ENCODE assay signal across 9 mouse cellular contexts in genomic region chr4:40868554-40869232, GRCm38 (mm10). TPM values are rescaled to one million over a fixed set of nuclear protein-coding genes. Genes with fewer than 3 reads are reported as not detected.
A peak's percentile ranks its signal among the peaks of the same experiment; 100 is the strongest.
DNase-seq lines count a peak whose midpoint lies in the region; ATAC-seq and TF ChIP-seq lines count a peak whose summit lies in the region.
"Had no signal": no experiment of that assay in that cellular context is flagged by ENCODE, and none has a peak within 500 bp of the region (broad histone marks: within the 10 kb centered on the region; RNA-seq: fewer than 3 reads in every experiment).

No protein-coding gene starts in this region.

- H3K9ac ChIP-seq in forebrain, embryonic 15.5 days (replicated peaks): no peak overlapping the region
- H3K9ac ChIP-seq in forebrain, embryonic 11.5 days (ENCODE audit: low read length): no peak overlapping the region
- H3K9ac ChIP-seq in intestine, postnatal 0 days (ENCODE audit: low read depth, low read length): no peak overlapping the region

- no peak overlapping the region for H3K4me3 ChIP-seq in forebrain, embryonic 15.5 days
- H3K4me3 ChIP-seq in forebrain, embryonic 11.5 days (ENCODE audit: low read depth, low read length): no peak overlapping the region
- no peak overlapping the region for H3K4me3 ChIP-seq in intestine, postnatal 0 days (ENCODE audit: low read depth, low read length)
- no peak overlapping the region for H3K4me3 ChIP-seq in lung, adult 2 months (replicated peaks; ENCODE audit: extremely low read depth, low read depth, low read length)

- no peak overlapping the region for H3K27ac ChIP-seq in forebrain, embryonic 15.5 days (replicated peaks)
- no peak overlapping the region for H3K27ac ChIP-seq in forebrain, embryonic 11.5 days (ENCODE audit: low read depth, low read length)
- H3K27ac ChIP-seq in intestine, postnatal 0 days (ENCODE audit: low read depth, low read length): no peak overlapping the region

- no peaks in the 10 kb centered on the region for H3K36me3 ChIP-seq in forebrain, embryonic 15.5 days
- no peaks in the 10 kb centered on the region for H3K36me3 ChIP-seq in forebrain, embryonic 11.5 days (ENCODE audit: control insufficient read depth, insufficient read depth, low read length)
- no peaks in the 10 kb centered on the region for H3K36me3 ChIP-seq in intestine, postnatal 0 days (ENCODE audit: control insufficient read depth, insufficient read depth)

- no peak for TF ChIP-seq POLR2A in lung, adult 2 months (IDR thresholded peaks at IDR 0.05; ENCODE audit: borderline replicate concordance, extremely low read depth, low read depth, low read length)

- H3K27me3 ChIP-seq in forebrain, embryonic 15.5 days: no peaks in the 10 kb centered on the region
- no peaks in the 10 kb centered on the region for H3K27me3 ChIP-seq in forebrain, embryonic 11.5 days (ENCODE audit: control insufficient read depth, insufficient read depth, low read length)
- H3K27me3 ChIP-seq in intestine, postnatal 0 days (replicated peaks; ENCODE audit: control insufficient read depth, insufficient read depth, low read length): no peaks in the 10 kb centered on the region; the same call in 1 of the 2 replicates

- H3K4me1 ChIP-seq in forebrain, embryonic 15.5 days: peaks cover 9% of the 10 kb centered on the region
- no peaks in the 10 kb centered on the region for H3K4me1 ChIP-seq in forebrain, embryonic 11.5 days (replicated peaks; ENCODE audit: control insufficient read depth, insufficient read depth, low read length)
- no peaks in the 10 kb centered on the region for H3K4me1 ChIP-seq in intestine, postnatal 0 days (replicated peaks; ENCODE audit: control insufficient read depth, insufficient read depth, low read length)
- no peaks in the 10 kb centered on the region; the same call in 1 of the 2 replicates for H3K4me1 ChIP-seq in lung, adult 2 months (ENCODE audit: control insufficient read depth, insufficient read depth, low read length)

- H3K4me2 ChIP-seq in forebrain, embryonic 15.5 days (replicated peaks): no peak overlapping the region
- H3K4me2 ChIP-seq in forebrain, embryonic 11.5 days (ENCODE audit: low read depth, low read length, severe bottlenecking): no peak overlapping the region
- H3K4me2 ChIP-seq in intestine, postnatal 0 days (replicated peaks; ENCODE audit: low read depth): no peak overlapping the region

- 47% methylated on average over 13 of the region's 13 CpGs for WGBS in forebrain, embryonic 15.5 days
- WGBS in forebrain, embryonic 11.5 days: 80% methylated on average over 13 of the region's 13 CpGs
- WGBS in intestine, postnatal 0 days: 53% methylated on average over 13 of the region's 13 CpGs
- 33% methylated on average over 13 of the region's 13 CpGs for WGBS in lung, adult 2 months

- ATAC-seq in forebrain, embryonic 15.5 days (replicated peaks): peak; percentile 51; the same call in 1 of the 2 replicates
- ATAC-seq in forebrain, embryonic 11.5 days (replicated peaks; ENCODE audit: low FRiP score): no peak
- ATAC-seq in intestine, postnatal 0 days: peak; percentile 22; the same call in 1 of the 2 replicates

- no peak for DNase-seq in forebrain, embryonic 11.5 days (ENCODE audit: low spot score)
- DNase-seq in Muller cell, postnatal 12 days (ENCODE audit: inconsistent ontology term): peak; percentile 67
- DNase-seq in fat pad, adult 2 months (ENCODE audit: extremely low read depth, low read depth, low spot score): peak; percentile 92
- DNase-seq in lung, adult 2 months: peak; percentile 70
- peak; percentile 85 for DNase-seq in urinary bladder, postnatal 14 days (ENCODE audit: low spot score)
- no peak for DNase-seq in thymus, postnatal 14 days

- H3K9me3 ChIP-seq in forebrain, embryonic 15.5 days: no peaks in the 10 kb centered on the region
- H3K9me3 ChIP-seq in forebrain, embryonic 11.5 days (ENCODE audit: control insufficient read depth, low read length): no peaks in the 10 kb centered on the region
- H3K9me3 ChIP-seq in intestine, postnatal 0 days (ENCODE audit: control insufficient read depth): no peaks in the 10 kb centered on the region

- peak; percentile 19; the same call in 1 of the 2 replicates for TF ChIP-seq CTCF in intestine, postnatal 0 days (IDR thresholded peaks at IDR 0.05; ENCODE audit: low read depth)
- TF ChIP-seq CTCF in lung, adult 2 months (IDR thresholded peaks at IDR 0.05; ENCODE audit: insufficient read depth, low read length): no peak

RNA-seq across cellular contexts. Expression of gene B4galt1, which starts 14.9 kb away (rescaled TPM):
- 7.0 and 7.3 TPM in 2 replicates for polyA plus RNA-seq in forebrain, embryonic 15.5 days (2015; fragmentation: Nextera tagmentation; extraction: Ambion mirVana)
- 19.3 and 20.3 TPM in 2 replicates for polyA plus RNA-seq in forebrain, embryonic 11.5 days (2014; fragmentation: Nextera tagmentation; extraction: Ambion mirVana)
- 15.3 and 15.5 TPM in 2 replicates for polyA plus RNA-seq in intestine, postnatal 0 days (2015; fragmentation: Nextera tagmentation; extraction: Ambion mirVana)
- polyA plus RNA-seq in lung, adult 2 months (2012; rRNA removed): 44.6 and 47.7 TPM in 2 replicates

RNA-seq across cellular contexts. Expression of gene Spink4, which starts 51.2 kb away (rescaled TPM):
- not detected in 2 replicates for polyA plus RNA-seq in forebrain, embryonic 15.5 days (2015; fragmentation: Nextera tagmentation; extraction: Ambion mirVana)
- not detected in 2 replicates for polyA plus RNA-seq in forebrain, embryonic 11.5 days (2014; fragmentation: Nextera tagmentation; extraction: Ambion mirVana)
- 419 and 610 TPM in 2 replicates for polyA plus RNA-seq in intestine, postnatal 0 days (2015; fragmentation: Nextera tagmentation; extraction: Ambion mirVana)
- 15.6 and 43.5 TPM in 2 replicates for polyA plus RNA-seq in lung, adult 2 months (2012; rRNA removed)
- polyA plus RNA-seq: embryonic facial prominence, embryonic 11.5 days had no signal

Comparison
In these comparisons a context has a peak if more than half of its experiments do, and no peak if none do; other contexts are left out.
1. DNase-seq: peak in Muller cell, postnatal 12 days (single experiment), fat pad, adult 2 months (single experiment), lung, adult 2 months (single experiment) and urinary bladder, postnatal 14 days (single experiment); none in forebrain, embryonic 11.5 days (single experiment) and thymus, postnatal 14 days (single experiment).